Mouse (Mus musculus): Measurements from ENCODE around the gene Zbtb24. TPM values are rescaled to one million over a fixed set of nuclear protein-coding genes. Genes with fewer than 3 reads are reported as not detected.
"Not testable (repeated sequence)": the region's sequence is repeated elsewhere in the genome, so short reads cannot be mapped to it uniquely, and the experiment has no call there.

The Zbtb24 gene
- polyA plus RNA-seq, 1 experiment, result 14.9 TPM

- no peak for DNase-seq
- Histone ChIP-seq H3K4me3 (ENCODE audit: insufficient read depth, low read depth, low read length) (no peak overlapping the region), H3K27me3 (replicated peaks; ENCODE audit: control insufficient read depth, insufficient read depth, low read length) (no peaks in the 10 kb centered on the region), H3K27ac (ENCODE audit: insufficient read depth, low read depth, low read length) (no peak overlapping the region), H3K36me3 (ENCODE audit: control insufficient read depth, insufficient read depth, low read length) (no peaks in the 10 kb centered on the region), H3K4me1 (ENCODE audit: control insufficient read depth, insufficient read depth, low read length) (peaks cover 7% of the 10 kb centered on the region; the same call in 1 of the 2 replicates)
- TF ChIP-seq CTCF (conservative IDR thresholded peaks at IDR 0.05; ENCODE audit: insufficient read depth, insufficient read length, low read depth, low read length), result no peak
- TF ChIP-seq POLR2A (IDR thresholded peaks at IDR 0.05; ENCODE audit: low read depth, low read length), result no peak
- 33% methylated on average over 1 of the region's 1 CpGs for WGBS
Measured at GRCm38 (mm10) chr10:41504996-41505395, 54.8 kb downstream of the Zbtb24 start.

GRCm38 (mm10) chr10:41505446-41505845, 55.3 kb downstream of the Zbtb24 start:
- not testable (repeated sequence) for H3K27ac ChIP-seq (ENCODE audit: insufficient read depth, low read depth, low read length); H3K4me1 ChIP-seq (ENCODE audit: control insufficient read depth, insufficient read depth, low read length); H3K4me3 ChIP-seq (ENCODE audit: insufficient read depth, low read depth, low read length); H3K36me3 ChIP-seq (ENCODE audit: control insufficient read depth, insufficient read depth, low read length); H3K27me3 ChIP-seq (replicated peaks; ENCODE audit: control insufficient read depth, insufficient read depth, low read length)
- 3% methylated on average over 3 of the region's 3 CpGs for WGBS
- TF ChIP-seq CTCF (conservative IDR thresholded peaks at IDR 0.05; ENCODE audit: insufficient read depth, insufficient read length, low read depth, low read length), result peak; percentile 85
- peak; percentile 88 for DNase-seq

- H3K36me3 ChIP-seq (ENCODE audit: control insufficient read depth, insufficient read depth, low read length), result no peaks in the 10 kb centered on the region
- 54% methylated on average over 2 of the region's 2 CpGs for WGBS
- DNase-seq, result peak; percentile 31
- no peak overlapping the region for H3K4me3 ChIP-seq (ENCODE audit: insufficient read depth, low read depth, low read length)
- H3K27me3 ChIP-seq (replicated peaks; ENCODE audit: control insufficient read depth, insufficient read depth, low read length), result no peaks in the 10 kb centered on the region
- H3K4me1 ChIP-seq (ENCODE audit: control insufficient read depth, insufficient read depth, low read length), result no peaks in the 10 kb centered on the region; the same call in 1 of the 2 replicates
- H3K27ac ChIP-seq (ENCODE audit: insufficient read depth, low read depth, low read length), result no peak overlapping the region
- TF ChIP-seq POLR2A (IDR thresholded peaks at IDR 0.05; ENCODE audit: low read depth, low read length) (no peak), CTCF (conservative IDR thresholded peaks at IDR 0.05; ENCODE audit: insufficient read depth, insufficient read length, low read depth, low read length) (peak; percentile 75)
Measured at GRCm38 (mm10) chr10:41509160-41509559, 59.0 kb downstream of the Zbtb24 start.

- H3K36me3 ChIP-seq (ENCODE audit: control insufficient read depth, insufficient read depth, low read length), result no peaks in the 10 kb centered on the region
- TF ChIP-seq POLR2A (IDR thresholded peaks at IDR 0.05; ENCODE audit: low read depth, low read length) (no peak), CTCF (conservative IDR thresholded peaks at IDR 0.05; ENCODE audit: insufficient read depth, insufficient read length, low read depth, low read length) (no peak)
Measured at GRCm38 (mm10) chr10:41514301-41514700, 64.1 kb downstream of the Zbtb24 start.

GRCm38 (mm10) chr10:41514921-41515320, 64.7 kb downstream of the Zbtb24 start:
- no peak overlapping the region for H3K27ac ChIP-seq (ENCODE audit: insufficient read depth, low read depth, low read length)
- no peak overlapping the region for H3K4me3 ChIP-seq (ENCODE audit: insufficient read depth, low read depth, low read length)
- H3K27me3 ChIP-seq (replicated peaks; ENCODE audit: control insufficient read depth, insufficient read depth, low read length), result no peaks in the 10 kb centered on the region
- H3K4me1 ChIP-seq (ENCODE audit: control insufficient read depth, insufficient read depth, low read length), result no peaks in the 10 kb centered on the region
- no peaks in the 10 kb centered on the region for H3K36me3 ChIP-seq (ENCODE audit: control insufficient read depth, insufficient read depth, low read length)
- no peak for DNase-seq
- TF ChIP-seq CTCF (conservative IDR thresholded peaks at IDR 0.05; ENCODE audit: insufficient read depth, insufficient read length, low read depth, low read length) (no peak), POLR2A (IDR thresholded peaks at IDR 0.05; ENCODE audit: low read depth, low read length) (no peak)

More at GRCm38 (mm10) chr10:41514301-41514700, 64.1 kb downstream of the Zbtb24 start:
- DNase-seq, result no peak
- WGBS, result 86% methylated on average over 4 of the region's 4 CpGs
- Histone ChIP-seq H3K4me3 (ENCODE audit: insufficient read depth, low read depth, low read length) (no peak overlapping the region), H3K27me3 (replicated peaks; ENCODE audit: control insufficient read depth, insufficient read depth, low read length) (no peaks in the 10 kb centered on the region), H3K27ac (ENCODE audit: insufficient read depth, low read depth, low read length) (no peak overlapping the region), H3K4me1 (ENCODE audit: control insufficient read depth, insufficient read depth, low read length) (no peaks in the 10 kb centered on the region)

Other genes with a start within 250 kb of the Zbtb24 start
- 12.6 and 13.4 TPM in 2 replicates for gene Fig4, start 147.1 kb upstream of the Zbtb24 start, polyA plus RNA-seq (2012; rRNA removed)
- gene Ak9, start 146.4 kb upstream of the Zbtb24 start, polyA plus RNA-seq (2012; rRNA removed), result 0.02 and 0.03 TPM in 2 replicates
- gene Mical1, start 25.9 kb downstream of the Zbtb24 start, polyA plus RNA-seq (2012; rRNA removed), result 9.1 and 10.2 TPM in 2 replicates
- 124 and 129 TPM in 2 replicates for gene Smpd2, start 40.0 kb downstream of the Zbtb24 start, polyA plus RNA-seq (2012; rRNA removed)
- 2.5 and 3.2 TPM in 2 replicates for gene Ppil6, start 40.1 kb downstream of the Zbtb24 start, polyA plus RNA-seq (2012; rRNA removed)
- gene Cd164, start 69.0 kb downstream of the Zbtb24 start, polyA plus RNA-seq (2012; rRNA removed), result 241 and 291 TPM in 2 replicates

All from kidney, adult 2 months (tissue).